Comparison of ENCODE assay signal across 9 mouse cellular contexts in genomic region chr9:70269349-70269748, GRCm38 (mm10).
A peak's percentile ranks its signal among the peaks of the same experiment; 100 is the strongest.
DNase-seq lines count a peak whose midpoint lies in the region; ATAC-seq and TF ChIP-seq lines count a peak whose summit lies in the region.
"Had no signal": no experiment of that assay in that cellular context is flagged by ENCODE, and none has a peak within 500 bp of the region (broad histone marks: within the 10 kb centered on the region; RNA-seq: fewer than 3 reads in every experiment).

No protein-coding gene starts in this region.

- no peaks in the 10 kb centered on the region for H3K27me3 ChIP-seq in forebrain, embryonic 12.5 days
- H3K27me3 ChIP-seq in forebrain, embryonic 11.5 days (ENCODE audit: control insufficient read depth, insufficient read depth, low read length), result no peaks in the 10 kb centered on the region
- no peaks in the 10 kb centered on the region for H3K27me3 ChIP-seq in liver, adult 2 months (ENCODE audit: control insufficient read depth, insufficient read depth, low read length)
- no peaks in the 10 kb centered on the region for H3K27me3 ChIP-seq in liver, postnatal 0 days (ENCODE audit: insufficient read depth, low read length)
- no peaks in the 10 kb centered on the region for H3K27me3 ChIP-seq in forebrain, embryonic 14.5 days (replicated peaks; ENCODE audit: control insufficient read depth, insufficient read depth, low read length)
- H3K27me3 ChIP-seq in midbrain, embryonic 13.5 days, result no peaks in the 10 kb centered on the region

- H3K9ac ChIP-seq in forebrain, embryonic 12.5 days, result no peak overlapping the region
- H3K9ac ChIP-seq in forebrain, embryonic 11.5 days (ENCODE audit: low read length), result no peak overlapping the region
- H3K9ac ChIP-seq in liver, adult 2 months (ENCODE audit: low read depth, low read length), result no peak overlapping the region
- no peak overlapping the region for H3K9ac ChIP-seq in liver, postnatal 0 days (replicated peaks)
- no peak overlapping the region for H3K9ac ChIP-seq in forebrain, embryonic 14.5 days (ENCODE audit: low read length)
- no peak overlapping the region for H3K9ac ChIP-seq in midbrain, embryonic 13.5 days (replicated peaks)

- no peaks in the 10 kb centered on the region for H3K9me3 ChIP-seq in forebrain, embryonic 12.5 days
- no peaks in the 10 kb centered on the region for H3K9me3 ChIP-seq in forebrain, embryonic 11.5 days (ENCODE audit: control insufficient read depth, low read length)
- H3K9me3 ChIP-seq in liver, postnatal 0 days (ENCODE audit: low read length), result no peaks in the 10 kb centered on the region
- no peaks in the 10 kb centered on the region for H3K9me3 ChIP-seq in forebrain, embryonic 14.5 days (replicated peaks; ENCODE audit: control insufficient read depth, low read length)
- H3K9me3 ChIP-seq in midbrain, embryonic 13.5 days, result no peaks in the 10 kb centered on the region

- H3K4me1 ChIP-seq in forebrain, embryonic 12.5 days, result peaks cover 10% of the 10 kb centered on the region
- H3K4me1 ChIP-seq in forebrain, embryonic 11.5 days (replicated peaks; ENCODE audit: control insufficient read depth, insufficient read depth, low read length), result no peaks in the 10 kb centered on the region; the same call in 1 of the 2 replicates
- H3K4me1 ChIP-seq in liver, adult 2 months (ENCODE audit: control insufficient read depth, insufficient read depth, low read length), result peaks cover 48% of the 10 kb centered on the region
- H3K4me1 ChIP-seq in liver, postnatal 0 days (ENCODE audit: insufficient read depth), result peaks cover 8% of the 10 kb centered on the region; the same call in 1 of the 2 replicates
- peaks cover 6% of the 10 kb centered on the region for H3K4me1 ChIP-seq in forebrain, embryonic 14.5 days (ENCODE audit: control insufficient read depth, insufficient read depth, low read length)
- H3K4me1 ChIP-seq in midbrain, embryonic 13.5 days (replicated peaks), result peaks cover 7% of the 10 kb centered on the region

- no peaks in the 10 kb centered on the region for H3K36me3 ChIP-seq in forebrain, embryonic 12.5 days (replicated peaks)
- no peaks in the 10 kb centered on the region for H3K36me3 ChIP-seq in forebrain, embryonic 11.5 days (ENCODE audit: control insufficient read depth, insufficient read depth, low read length)
- H3K36me3 ChIP-seq in liver, adult 2 months (ENCODE audit: control insufficient read depth, insufficient read depth, low read length), result no peaks in the 10 kb centered on the region
- no peaks in the 10 kb centered on the region for H3K36me3 ChIP-seq in liver, postnatal 0 days (replicated peaks; ENCODE audit: insufficient read depth, low read length)
- H3K36me3 ChIP-seq in forebrain, embryonic 14.5 days (ENCODE audit: control insufficient read depth, insufficient read depth, low read length), result no peaks in the 10 kb centered on the region
- H3K36me3 ChIP-seq in midbrain, embryonic 13.5 days, result no peaks in the 10 kb centered on the region

- DNase-seq in forebrain, embryonic 11.5 days (ENCODE audit: low spot score), result no peak
- no peak for DNase-seq in liver, adult 2 months (ENCODE audit: extremely low read depth, low read depth, low spot score)
- DNase-seq in liver, postnatal 0 days, result no peak
- DNase-seq in forebrain, embryonic 14.5 days (ENCODE audit: low spot score), result peak; percentile 46
- DNase-seq in gastrocnemius, postnatal 4 days (ENCODE audit: low spot score in 2 of 2), result no peak
- DNase-seq: thymus, adult 2 months had no signal

- no peak overlapping the region for H3K4me3 ChIP-seq in forebrain, embryonic 12.5 days (replicated peaks)
- H3K4me3 ChIP-seq in forebrain, embryonic 11.5 days (ENCODE audit: low read depth, low read length), result no peak overlapping the region
- H3K4me3 ChIP-seq in liver, adult 2 months (ENCODE audit: insufficient read depth, low read depth, low read length), result no peak overlapping the region
- H3K4me3 ChIP-seq in liver, postnatal 0 days (ENCODE audit: low read depth, low read length), result no peak overlapping the region
- no peak overlapping the region for H3K4me3 ChIP-seq in forebrain, embryonic 14.5 days (ENCODE audit: low read depth, low read length)
- H3K4me3 ChIP-seq in midbrain, embryonic 13.5 days (replicated peaks), result no peak overlapping the region

- TF ChIP-seq POLR2A in liver, adult 2 months (IDR thresholded peaks at IDR 0.05; ENCODE audit: extremely low read depth, insufficient read depth, low read length), result no peak

- H3K4me2 ChIP-seq in forebrain, embryonic 12.5 days, result peak overlapping the region; percentile 15; the same call in 1 of the 2 replicates
- no peak overlapping the region for H3K4me2 ChIP-seq in forebrain, embryonic 11.5 days (ENCODE audit: low read depth, low read length, severe bottlenecking)
- no peak overlapping the region for H3K4me2 ChIP-seq in liver, postnatal 0 days (ENCODE audit: low read depth, low read length)
- H3K4me2 ChIP-seq in forebrain, embryonic 14.5 days (ENCODE audit: low read length), result no peak overlapping the region
- no peak overlapping the region for H3K4me2 ChIP-seq in midbrain, embryonic 13.5 days (replicated peaks)

- peaks cover 57% of the 10 kb centered on the region; the same call in 1 of the 2 replicates for H3K79me2 ChIP-seq in liver, adult 2 months (ENCODE audit: control insufficient read depth, insufficient read depth, low read length)

- no peak for TF ChIP-seq EP300 in liver, postnatal 0 days (IDR thresholded peaks at IDR 0.05; ENCODE audit: low read depth)

- WGBS in forebrain, embryonic 12.5 days, result 21% methylated on average over 10 of the region's 10 CpGs
- WGBS in forebrain, embryonic 11.5 days, result 35% methylated on average over 10 of the region's 10 CpGs
- WGBS in liver, adult 2 months, result 95% methylated on average over 10 of the region's 10 CpGs
- 71% methylated on average over 10 of the region's 10 CpGs for WGBS in liver, postnatal 0 days (ENCODE audit: insufficient replicate concordance)
- 13% methylated on average over 10 of the region's 10 CpGs for WGBS in forebrain, embryonic 14.5 days
- 41% methylated on average over 10 of the region's 10 CpGs for WGBS in midbrain, embryonic 13.5 days

- no peak for TF ChIP-seq CTCF in liver, adult 2 months (IDR thresholded peaks at IDR 0.05; ENCODE audit: low read depth, low read length)
- no peak for TF ChIP-seq CTCF in liver, postnatal 0 days (IDR thresholded peaks at IDR 0.05; ENCODE audit: low read depth)

- ATAC-seq in forebrain, embryonic 12.5 days (ENCODE audit: low FRiP score), result no peak; the same call in 1 of the 2 replicates
- ATAC-seq in forebrain, embryonic 11.5 days (replicated peaks; ENCODE audit: low FRiP score), result no peak; the same call in 1 of the 2 replicates
- no peak for ATAC-seq in liver, postnatal 0 days
- ATAC-seq in forebrain, embryonic 14.5 days, result 0 out of 2 replicates have a peak, but pooled peaks have one; percentile 48
- no peak for ATAC-seq in midbrain, embryonic 13.5 days
- ATAC-seq in erythroid progenitor cell, adult 5-6 weeks (replicated peaks; ENCODE audit: low FRiP score, poor library complexity, severe bottlenecking), result no peak

- H3K27ac ChIP-seq in forebrain, embryonic 12.5 days, result peak overlapping the region; percentile 65
- H3K27ac ChIP-seq in forebrain, embryonic 11.5 days (ENCODE audit: low read depth, low read length), result no peak overlapping the region
- H3K27ac ChIP-seq in liver, adult 2 months (replicated peaks; ENCODE audit: insufficient read depth, low read depth, low read length), result peak overlapping the region; percentile 19
- no peak overlapping the region for H3K27ac ChIP-seq in liver, postnatal 0 days (ENCODE audit: low read depth)
- H3K27ac ChIP-seq in forebrain, embryonic 14.5 days (ENCODE audit: low read depth, low read length), result no peak overlapping the region
- H3K27ac ChIP-seq in midbrain, embryonic 13.5 days, result peak overlapping the region; percentile 35; the same call in 1 of the 2 replicates

Comparison
In these comparisons a context has a peak if more than half of its experiments do, and no peak if none do; other contexts are left out.
1. H3K27ac ChIP-seq: peak in forebrain, embryonic 12.5 days (single experiment), liver, adult 2 months (single experiment) and midbrain, embryonic 13.5 days (single experiment); none in forebrain, embryonic 11.5 days (single experiment), liver, postnatal 0 days (single experiment) and forebrain, embryonic 14.5 days (single experiment).